Mouse (Mus musculus) heart, adult 11 months (tissue): ENCODE data around the gene Ppp2r5a.
"Not testable (repeated sequence)": the region's sequence is repeated elsewhere in the genome, so short reads cannot be mapped to it uniquely, and the experiment has no call there.

Experiments
- DNase-seq: peaks from one replicate; pipeline ENCODE4 v3.0.0; 2022

Ppp2r5a gene

DNA sequence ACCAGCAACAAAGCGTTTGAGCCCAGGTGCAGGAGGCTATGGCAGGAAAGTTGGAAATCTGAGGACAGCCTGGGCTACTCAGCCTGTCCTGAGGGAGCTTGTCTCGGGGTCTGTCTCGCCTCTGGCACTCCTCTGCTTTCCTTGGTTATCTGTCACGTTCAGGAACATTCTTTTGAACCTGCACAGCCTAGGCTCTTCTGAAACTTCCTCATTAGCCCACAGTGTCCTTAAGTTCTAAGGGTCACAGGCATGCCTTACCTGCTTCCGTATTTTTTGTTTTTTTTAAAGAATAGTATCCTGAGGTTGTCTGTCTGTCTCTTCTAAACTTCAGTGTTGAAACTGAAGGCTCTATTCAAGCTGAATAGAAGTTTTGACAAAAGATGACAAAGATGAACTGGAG is at the start of gene Ppp2r5a:
TSS of gene Ppp2r5a (minus strand) at position 199 of the 400 bp plus-strand sequence.
- peak; percentile 2 for DNase-seq

GRCm38 (mm10) chr1:191450614-191451013 is 47.5 kb upstream of the Ppp2r5a start:
- peak; percentile 94 for DNase-seq

GRCm38 (mm10) chr1:191449537-191449936 is 46.5 kb upstream of the Ppp2r5a start:
- DNase-seq, result no peak

- no peak for DNase-seq
These were observed 44.4 kb upstream of the Ppp2r5a start for GRCm38 (mm10) chr1:191447391-191448016.

- DNase-seq, result no peak
These were observed 43.2 kb upstream of the Ppp2r5a start for GRCm38 (mm10) chr1:191446307-191446706.

GRCm38 (mm10) chr1:191445831-191446258 is 42.8 kb upstream of the Ppp2r5a start:
- no peak for DNase-seq

DNA sequence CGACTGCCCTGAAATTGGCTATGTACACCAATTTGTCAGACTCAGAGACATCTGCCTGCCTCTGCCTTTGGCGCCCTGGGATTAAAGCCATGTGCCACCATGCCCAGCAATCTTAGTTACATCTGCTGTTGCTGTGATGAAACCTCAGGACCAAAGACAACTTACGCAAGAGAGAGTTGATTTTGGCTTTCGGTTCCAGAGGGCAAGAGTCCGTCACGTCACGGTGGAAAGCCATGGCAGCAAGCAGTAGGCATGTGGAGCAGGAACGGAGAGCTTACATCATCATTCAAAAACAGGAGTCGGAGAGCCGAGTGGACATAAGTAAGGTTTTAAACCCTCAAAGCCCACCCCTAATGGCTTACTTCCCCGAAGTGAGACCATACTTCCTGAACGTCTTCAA is 42.3 kb upstream of the Ppp2r5a start:
- no peak for DNase-seq

GRCm38 (mm10) chr1:191444467-191444866 is 41.4 kb upstream of the Ppp2r5a start:
- DNase-seq, result no peak

DNA sequence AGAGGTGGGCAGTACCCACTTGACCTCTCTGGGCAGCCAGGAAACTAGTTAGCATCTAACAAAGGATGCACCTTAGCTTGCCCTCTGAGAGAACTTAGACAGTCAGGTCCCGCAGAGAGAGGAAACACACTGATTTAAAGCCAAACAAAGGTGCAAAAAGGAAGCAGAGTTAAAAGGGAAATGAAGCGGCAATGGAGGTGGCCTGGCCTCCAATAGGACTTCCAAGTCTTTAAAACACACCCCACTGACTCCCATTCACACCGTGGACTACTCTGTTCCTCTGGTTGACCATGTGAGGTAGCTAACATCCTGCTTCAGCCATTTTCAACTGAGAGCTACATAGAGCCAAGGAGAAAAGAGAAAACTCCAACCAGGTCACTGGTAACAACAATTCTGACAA is 35.9 kb upstream of the Ppp2r5a start:
- DNase-seq, result no peak

- DNase-seq, result no peak
These were observed 35.5 kb upstream of the Ppp2r5a start for GRCm38 (mm10) chr1:191438546-191438945.

GRCm38 (mm10) chr1:191436647-191437046 is 33.6 kb upstream of the Ppp2r5a start:
- peak; percentile 94 for DNase-seq

DNA sequence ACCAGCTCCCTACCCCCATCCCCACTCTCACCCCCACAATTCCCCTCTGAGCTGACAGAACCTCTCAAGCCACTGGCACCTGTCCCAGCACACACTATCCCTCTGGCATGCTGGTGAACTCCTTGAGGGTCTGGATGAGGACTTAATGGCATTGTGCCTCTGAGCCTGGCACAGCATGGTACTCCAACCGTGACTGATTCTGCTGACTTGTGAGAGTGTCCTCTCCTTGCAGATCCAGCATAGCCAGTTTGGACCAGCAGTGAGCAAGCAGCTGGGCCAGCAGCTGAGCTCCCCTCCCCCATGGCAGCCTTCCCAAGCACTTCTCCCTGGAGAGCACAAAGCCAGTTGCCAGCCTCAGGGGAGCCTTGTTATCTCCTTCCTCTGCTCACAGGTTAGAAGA is 32.3 kb upstream of the Ppp2r5a start:
- DNase-seq, result peak; percentile 97

DNA sequence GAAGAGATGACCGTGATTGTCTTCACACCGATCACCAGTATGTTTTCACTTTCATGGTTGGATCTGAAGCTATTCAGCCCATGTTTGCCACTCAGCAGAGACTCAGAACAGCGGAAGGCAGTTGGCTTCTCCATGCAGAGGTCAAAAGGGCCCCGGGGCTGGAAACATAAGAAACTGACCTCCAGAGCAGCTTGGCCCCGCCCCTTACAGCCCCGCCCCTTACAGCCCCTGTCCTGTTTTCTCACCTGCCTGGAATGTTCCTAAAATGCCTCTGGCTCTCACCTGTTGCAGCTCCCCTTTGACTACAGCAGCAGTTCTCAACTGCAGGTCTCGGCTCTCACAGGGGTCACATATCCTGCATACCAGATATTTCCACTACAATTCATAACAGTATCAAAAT is 29.5 kb upstream of the Ppp2r5a start:
- no peak for DNase-seq

DNA sequence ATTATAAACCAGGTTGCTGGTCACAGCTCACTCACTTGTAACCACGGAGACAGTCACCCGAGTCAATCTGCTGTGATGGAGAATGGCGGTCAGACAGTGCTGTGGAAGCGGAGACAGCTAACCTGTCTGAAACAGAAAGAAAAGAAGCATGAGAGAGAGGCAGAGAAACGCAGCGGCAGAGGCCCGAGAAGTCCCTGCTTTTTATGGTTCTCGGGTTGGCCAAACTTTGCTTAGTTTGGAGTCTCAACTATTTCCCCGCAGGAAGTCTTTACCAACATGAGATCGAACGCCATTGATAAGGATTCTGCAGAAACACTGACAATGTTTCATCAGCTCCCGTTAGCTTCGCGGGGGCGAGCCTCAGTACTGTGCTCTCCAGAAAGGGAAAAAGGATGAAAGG is 29.0 kb upstream of the Ppp2r5a start:
- no peak for DNase-seq

GRCm38 (mm10) chr1:191430121-191430520 is 27.0 kb upstream of the Ppp2r5a start:
- DNase-seq, result no peak

DNA sequence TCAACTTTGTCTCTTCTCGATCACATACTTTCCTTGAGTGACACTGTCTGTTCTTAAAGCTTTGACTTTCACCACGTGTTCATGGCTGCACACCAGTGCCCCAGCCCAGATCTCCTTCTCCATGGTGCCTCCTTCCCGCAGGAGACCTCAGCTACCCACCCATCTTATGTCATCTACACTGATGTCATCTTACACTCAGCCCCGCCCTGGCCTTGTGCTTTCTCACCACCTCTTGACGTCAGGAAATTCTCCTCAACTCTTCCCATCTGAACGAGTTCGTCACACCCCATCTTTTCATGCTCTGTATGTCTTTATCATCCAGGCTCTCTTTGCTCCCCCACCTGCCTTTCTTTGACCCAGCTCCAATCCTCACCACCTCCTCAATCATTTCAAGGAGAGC is 22.8 kb upstream of the Ppp2r5a start:
- DNase-seq, result no peak

DNA sequence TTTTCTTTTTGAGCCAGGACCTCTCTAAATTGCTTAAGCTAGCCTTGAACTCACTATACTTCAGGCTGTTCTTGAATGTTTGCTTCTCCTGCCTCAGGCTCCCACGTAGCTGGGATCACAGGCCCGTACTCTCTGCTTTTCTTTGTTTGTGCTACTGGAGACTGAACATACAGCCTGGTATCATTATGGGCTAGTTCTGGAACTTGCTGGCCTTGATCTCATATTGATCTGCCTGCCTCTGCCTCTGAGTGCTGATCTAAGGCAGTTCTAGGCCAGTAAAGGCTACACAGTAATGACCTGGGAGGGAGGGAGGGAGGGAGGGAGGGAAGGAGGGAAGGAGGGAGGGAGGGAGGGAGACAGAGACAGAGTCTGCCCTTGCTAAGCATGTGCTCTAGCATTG is 20.1 kb upstream of the Ppp2r5a start:
- no peak for DNase-seq

GRCm38 (mm10) chr1:191422714-191423113 is 19.6 kb upstream of the Ppp2r5a start:
- DNase-seq, result not testable (repeated sequence)

- no peak for DNase-seq
These were observed 19.1 kb upstream of the Ppp2r5a start for GRCm38 (mm10) chr1:191422164-191422563.

- DNase-seq, result no peak
These were observed 18.4 kb upstream of the Ppp2r5a start for GRCm38 (mm10) chr1:191421426-191421999.

DNA sequence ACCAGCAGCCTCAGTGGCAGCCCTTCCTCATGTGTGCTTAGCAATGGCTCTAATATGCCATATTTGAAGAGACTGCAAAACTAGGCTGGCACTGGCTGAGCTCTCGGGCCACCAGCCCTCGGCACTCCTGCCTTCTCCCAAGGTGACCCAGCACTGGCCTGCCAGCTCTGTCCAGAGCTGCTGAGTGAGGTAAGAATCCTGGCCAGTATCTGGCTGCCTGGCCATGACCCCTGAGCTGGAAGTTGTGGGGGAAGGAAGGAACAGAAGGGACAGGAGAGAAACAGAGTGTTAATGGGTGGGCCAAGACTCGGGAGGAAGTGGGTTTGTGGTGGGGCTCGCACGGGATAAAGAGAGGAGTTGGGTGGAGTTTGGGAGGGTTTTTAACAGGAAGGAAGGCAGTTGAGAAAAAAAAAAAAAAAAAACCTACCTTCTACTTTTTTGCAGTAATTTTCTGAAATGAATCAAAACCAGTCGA is 17.9 kb upstream of the Ppp2r5a start:
- peak; percentile 98 for DNase-seq

DNA sequence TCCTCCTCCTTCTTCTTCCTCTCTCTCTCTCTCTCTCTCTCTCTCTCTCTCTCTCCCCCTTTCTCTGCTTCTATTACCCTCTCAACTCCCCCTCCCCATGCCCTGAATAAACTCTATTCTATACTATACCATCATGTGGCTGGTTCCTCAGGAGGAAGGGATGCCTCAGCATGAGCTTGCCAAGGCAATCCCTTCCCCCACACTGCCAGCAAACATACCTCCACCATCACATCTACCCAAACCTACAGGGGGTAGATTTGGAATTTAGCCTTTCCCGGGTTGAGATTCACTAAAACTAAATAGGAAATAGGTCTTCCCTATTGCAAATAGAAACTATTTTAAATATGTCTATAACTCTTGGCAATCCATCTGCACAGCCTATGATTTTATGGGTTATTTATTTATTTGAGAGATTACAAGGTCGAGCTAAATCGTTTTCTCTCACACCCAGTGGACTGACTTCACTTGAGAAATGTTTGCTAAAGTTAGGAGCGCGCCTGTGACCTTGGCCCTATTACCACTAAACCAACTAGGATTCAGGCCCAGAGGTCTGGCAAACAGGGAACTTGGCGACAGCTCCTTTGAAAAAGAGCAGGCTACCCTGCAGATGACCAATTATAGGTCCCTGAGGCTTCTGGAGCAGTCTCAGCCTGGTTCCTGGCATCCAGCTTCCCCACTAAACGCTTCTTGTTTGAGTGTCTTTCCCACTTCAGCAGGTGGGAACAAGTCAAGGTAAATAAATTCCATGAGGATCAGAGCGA is 17.1 kb upstream of the Ppp2r5a start:
- peak; percentile 98 for DNase-seq

- DNase-seq, result no peak
These were observed 16.3 kb upstream of the Ppp2r5a start for GRCm38 (mm10) chr1:191419421-191419820.

DNA sequence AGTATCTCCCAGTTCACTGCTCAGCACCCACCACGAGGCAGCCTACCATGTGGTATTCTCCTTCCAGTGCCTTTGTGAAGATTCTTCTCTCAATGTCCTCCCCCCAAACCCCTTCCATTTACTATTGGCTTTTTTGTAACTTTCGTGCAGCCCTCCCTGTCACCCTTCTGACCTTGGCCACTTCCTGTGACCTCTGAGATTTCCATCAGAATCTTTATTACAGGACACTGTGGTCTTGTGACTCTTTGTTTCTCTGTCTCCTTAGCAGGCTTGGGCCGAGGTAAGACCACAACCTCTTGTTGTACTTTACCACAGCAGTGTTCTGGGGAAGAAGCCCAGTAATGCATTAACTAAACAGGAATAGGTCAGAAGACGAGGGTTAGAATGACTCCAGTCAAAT is 15.9 kb upstream of the Ppp2r5a start:
- no peak for DNase-seq
